Mouse (Mus musculus): Measurements from ENCODE around the gene Parva.
A peak's percentile ranks its signal among the peaks of the same experiment; 100 is the strongest.

The Parva gene

DNA sequence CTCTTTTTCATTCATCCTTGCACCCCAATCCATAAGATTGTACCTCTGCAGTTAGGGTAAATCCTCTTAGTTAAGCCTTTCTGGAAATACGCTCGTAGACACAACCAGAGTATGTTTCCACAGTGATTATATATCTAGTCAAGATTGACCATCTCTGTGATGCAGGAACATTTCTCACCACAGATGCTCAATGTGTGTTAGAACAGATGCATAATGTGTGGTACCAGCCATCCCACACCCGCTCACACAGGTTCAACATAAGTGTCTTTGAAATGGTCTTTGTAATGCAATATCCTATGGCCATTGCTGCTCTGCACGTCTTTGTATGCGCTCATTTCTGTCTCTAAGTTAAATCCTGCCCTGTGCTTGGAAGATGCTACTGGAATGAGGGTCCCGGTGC is 98.2 kb downstream of the Parva start:
- DNase-seq, result no peak

DNA sequence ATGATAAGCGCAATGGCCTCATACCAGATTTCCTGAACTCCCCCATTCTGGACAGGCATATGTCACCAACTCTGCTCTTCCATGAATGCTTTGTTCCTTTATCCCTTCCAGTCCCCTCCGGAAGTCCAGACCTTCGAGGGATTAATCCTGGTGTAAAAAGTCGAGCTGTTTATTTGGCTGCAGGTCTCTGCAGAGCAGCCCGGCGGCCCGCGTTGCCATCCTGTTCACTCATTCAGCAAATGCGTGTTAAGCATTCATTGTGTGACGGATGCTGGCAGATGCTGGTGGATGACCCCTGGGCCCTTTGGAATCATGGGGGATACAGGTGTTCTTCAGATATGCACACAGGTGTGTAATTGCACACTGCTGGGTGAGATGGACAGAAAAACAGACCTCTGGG is 98.9 kb downstream of the Parva start:
- DNase-seq, result peak in 1 of 2 experiments; percentile 10

DNA sequence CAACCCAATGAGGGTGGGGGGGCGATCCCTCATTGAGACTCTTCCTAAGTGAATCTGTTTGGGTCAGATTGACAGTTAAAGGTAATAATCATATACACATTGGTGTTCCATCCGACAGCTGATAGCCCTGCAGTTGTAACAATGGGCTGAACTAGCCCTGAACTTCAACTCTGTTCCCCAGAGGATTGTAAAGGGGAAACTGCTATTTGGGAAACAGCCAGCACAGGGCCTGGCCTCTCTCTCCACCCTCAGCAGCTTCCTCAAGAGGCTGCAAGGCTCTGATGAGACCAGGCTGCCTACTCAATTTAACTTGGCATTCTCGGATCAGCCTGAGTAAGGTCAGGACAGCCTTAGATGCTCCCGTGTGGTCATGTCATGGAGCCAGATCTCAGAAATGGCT is 99.9 kb downstream of the Parva start:
- DNase-seq, result no peak

DNA sequence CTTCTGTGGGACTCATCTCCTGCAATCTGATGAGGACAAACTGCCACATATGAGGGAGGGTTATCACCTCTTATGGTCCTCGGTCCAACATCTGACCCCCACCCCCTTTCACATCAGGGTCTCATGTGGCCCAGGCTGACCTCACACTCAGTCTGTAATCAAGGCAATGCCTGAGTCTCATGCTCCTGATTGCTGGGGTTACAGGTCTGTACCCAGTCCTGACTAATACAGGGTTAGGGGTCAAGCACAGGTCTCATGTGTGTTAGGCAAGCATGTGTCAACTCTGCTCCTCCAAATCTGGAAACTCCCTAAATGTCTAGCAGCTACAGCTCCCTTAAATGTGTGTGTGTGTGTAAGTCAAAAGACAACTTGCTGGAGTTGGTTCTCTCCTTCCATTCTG is 100.8 kb downstream of the Parva start:
- no peak for DNase-seq

DNA sequence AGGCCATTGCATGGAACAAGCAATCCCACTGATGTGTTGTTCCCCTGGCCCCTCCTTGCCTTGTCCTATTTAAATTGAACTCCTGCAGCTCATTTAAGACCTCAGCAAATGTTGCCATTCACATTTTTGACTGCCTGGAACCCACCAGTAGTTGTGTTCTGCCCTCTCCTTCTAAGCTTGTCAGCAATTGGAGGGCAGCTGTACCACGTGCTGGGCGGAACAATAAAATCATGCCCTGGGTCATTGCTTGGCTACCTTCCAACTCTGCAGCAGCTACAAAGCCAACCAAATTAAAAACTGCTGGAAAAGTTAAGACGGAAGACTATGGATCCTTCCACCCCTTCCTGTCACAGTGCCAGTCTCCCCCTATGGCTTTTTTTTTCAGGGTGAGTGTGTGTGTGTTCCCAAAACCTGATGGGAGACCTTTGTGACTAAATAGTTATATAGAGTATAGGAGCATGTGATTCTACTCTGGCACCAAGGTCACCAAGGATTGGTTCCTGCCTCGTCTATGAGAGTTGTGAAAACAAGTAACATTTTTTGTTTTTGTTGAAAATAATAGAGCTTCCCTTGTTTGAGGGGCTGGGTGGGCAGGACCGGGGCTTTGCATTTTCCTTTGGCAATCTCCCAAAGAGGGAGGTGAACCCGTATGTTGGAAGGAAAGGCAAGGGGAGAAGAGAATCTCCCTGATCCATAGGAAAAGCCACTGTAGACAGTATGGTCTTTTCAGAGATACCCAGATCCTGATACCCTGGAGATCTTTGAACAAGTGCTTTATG is 101.5 kb downstream of the Parva start:
- no peak for DNase-seq

DNA sequence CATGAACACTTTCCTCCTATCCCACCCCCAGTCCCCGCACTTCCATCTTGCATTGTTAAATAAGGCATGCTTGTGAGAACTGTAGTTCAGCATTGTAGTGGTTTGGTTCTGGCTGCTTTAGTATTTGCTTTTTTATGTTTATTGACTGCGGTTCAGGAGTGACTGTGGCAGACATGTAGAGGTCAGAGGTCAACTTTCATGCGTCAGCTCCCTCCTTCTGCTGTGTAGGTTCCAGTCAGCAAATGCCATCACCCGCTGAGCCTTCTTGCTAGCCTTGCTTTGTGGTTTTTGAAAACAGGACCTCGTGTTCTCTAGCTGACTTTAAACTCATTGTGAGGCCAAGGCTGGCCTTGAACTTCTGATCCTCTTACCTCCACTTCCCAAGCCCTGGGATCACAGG is 103.6 kb downstream of the Parva start:
- no peak for DNase-seq

DNA sequence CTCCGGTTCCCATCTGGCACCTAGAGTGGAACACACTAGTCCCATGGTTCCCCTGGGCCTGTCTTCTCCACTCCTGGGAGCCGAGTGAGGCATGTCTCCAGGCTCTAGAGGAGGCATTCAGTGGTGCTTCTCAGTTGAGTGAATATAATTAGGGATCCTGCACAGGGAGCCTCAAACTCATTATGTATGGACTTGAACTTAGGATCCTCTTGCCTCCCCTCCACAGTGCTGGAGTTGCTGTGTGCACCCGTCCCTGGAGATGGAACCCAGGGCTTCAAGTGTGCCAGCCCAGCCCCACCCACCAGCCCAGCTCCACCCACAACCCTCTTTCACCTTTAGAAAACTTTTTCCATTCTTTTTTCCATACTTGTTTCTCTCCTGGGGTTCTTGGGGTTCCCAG is 106.8 kb downstream of the Parva start:
- no peak for DNase-seq

DNA sequence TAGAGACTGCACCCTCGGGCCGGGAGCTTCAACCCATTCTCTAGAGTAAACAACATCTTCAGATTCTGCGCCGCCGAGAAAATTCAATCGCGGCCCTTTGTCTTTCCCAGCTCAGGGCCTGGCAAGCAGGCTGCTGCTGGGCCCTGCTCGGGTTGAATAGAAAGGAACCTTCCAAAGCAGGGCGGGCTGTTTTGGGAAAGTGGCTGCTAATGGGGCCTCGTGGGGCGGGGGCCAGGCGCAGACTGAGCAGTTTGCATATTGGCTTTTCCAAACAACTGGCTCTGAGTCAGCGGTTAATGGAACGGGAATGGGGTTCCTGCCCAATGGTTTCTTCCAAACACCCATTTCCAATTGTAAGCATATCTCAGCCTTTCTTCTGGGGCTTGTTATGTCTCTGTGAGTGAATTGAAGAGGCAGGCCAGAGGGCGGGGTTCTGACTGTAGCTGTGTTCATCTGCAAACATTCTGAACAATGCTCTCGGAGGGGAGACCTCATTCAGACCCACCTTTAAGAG is 108.2 kb downstream of the Parva start:
- peak; percentile 22 for DNase-seq

DNA sequence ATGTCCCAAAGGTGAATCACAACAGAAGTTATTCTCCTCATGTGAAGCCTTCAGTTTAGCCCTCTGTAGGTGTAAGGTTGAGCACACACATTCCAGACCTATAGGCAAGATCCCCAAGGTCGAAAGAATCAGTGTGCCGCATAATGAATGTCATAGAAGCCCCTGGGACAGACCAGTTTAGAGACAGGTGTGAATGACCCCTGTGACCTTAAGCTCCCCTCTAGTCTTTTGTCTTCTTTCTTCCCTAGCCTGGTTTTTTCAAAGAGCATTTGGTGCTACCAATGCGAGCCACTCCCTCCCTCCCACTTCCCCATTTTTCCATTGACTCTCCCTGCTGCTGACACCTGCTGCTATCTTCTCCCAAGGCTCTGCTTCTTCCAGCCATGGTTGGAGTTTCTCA is 121.8 kb downstream of the Parva start:
- DNase-seq, result no peak

DNA sequence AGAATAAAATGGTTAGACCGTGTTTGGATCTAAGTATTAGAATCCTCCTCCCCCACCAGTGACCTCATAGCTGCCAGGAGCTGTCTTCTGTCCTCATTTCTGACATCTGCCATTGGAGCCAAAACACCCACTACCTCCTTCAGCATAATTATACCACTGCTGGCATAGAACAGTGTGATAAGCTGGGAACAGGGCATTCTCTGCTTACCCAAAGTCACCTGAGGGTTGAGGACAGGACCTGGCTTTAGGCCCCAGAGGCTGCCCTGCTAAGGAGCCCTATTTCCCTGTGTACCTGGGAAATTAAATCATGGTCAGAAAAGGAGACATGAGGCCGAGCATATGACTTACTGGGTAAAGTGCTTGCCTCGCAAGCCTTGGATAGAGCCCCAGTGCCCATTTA is 134.2 kb downstream of the Parva start:
- peak; percentile 10 to 14 for DNase-seq

DNA sequence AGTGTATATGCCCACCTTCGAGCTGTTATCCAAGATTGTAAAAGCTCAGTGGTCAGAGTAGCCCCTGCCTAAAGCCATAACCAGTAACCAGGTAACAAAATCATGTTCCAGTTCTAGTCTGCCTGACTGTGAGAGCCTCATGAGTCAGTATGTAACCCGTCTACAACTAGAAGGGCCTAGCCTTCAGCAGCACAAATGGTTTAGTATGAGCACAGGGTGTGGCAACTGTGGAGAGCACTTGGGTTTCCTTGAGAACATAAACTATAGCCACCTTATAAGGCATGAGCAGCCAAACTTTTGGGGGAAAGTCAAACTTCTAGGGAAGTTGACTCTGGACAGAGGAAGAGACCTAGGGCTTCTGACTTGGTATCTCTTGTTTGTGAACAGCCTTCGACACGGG is 139.7 kb downstream of the Parva start:
- DNase-seq, result no peak

DNA sequence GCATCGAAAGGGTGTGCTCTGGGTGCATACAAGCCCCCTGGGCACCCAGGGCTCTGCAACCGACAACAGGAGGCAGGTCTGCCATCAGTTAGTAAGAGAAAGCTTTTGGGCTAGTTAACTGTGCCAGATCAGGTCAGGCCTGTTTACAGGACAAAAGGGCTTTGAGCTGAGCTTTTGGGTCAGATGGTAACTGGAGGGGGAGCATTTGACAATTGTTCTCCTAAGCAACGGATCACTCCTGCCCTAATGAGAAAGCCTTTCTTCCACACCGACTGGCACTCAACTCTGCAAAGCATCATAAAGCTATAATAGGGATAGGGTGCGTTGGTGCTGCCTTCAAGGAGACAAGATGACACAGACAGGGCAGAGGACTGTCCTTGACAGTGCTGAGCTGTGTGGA is 141.7 kb downstream of the Parva start:
- peak in 1 of 2 experiments; percentile 6 for DNase-seq

DNA sequence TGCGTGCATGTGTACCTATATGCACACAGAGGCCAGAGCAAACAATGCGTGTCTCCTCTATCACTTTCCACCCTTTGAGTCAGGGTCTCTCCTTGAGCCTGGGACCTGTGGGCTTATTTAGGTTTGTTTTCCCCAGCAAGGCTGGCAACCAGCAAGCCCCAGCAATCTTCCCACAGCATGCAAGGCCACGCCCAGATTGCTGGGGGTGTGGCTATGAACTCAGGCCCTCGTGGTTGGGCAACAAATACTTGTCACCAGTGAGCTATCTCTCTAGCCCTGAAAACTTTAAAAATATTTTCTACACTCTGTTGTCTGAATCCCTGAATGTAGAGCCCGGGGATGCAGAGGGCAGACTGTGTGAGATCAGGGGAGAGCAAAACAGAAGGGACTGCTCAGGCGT is 154.3 kb downstream of the Parva start:
- DNase-seq, result no peak

DNA sequence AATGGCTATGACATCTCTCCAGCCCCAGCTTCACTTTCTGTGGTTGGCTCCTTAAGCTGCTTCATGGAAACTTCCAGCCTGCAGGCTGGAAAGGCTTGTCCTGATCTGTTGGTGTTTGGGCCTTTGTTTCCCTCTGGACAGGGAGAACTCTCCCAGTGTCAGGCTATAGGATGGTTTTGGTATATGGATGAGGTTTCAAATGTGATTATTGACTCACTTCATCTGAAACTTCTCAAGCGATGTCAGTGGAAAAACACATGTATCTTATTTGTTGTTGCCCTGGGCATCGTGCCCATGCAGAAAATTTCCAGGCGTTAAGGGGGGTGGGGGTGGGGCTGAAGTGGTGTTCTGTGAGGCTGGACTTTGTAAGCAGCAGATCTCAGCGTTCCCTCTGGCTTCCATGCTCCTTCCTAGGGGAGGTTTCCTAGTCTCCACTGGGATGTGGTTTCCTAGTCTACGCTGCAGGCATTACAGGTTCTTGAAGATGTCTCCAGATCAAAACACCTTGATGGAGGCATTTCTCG is 155.6 kb downstream of the Parva start:
- no peak for DNase-seq

DNA sequence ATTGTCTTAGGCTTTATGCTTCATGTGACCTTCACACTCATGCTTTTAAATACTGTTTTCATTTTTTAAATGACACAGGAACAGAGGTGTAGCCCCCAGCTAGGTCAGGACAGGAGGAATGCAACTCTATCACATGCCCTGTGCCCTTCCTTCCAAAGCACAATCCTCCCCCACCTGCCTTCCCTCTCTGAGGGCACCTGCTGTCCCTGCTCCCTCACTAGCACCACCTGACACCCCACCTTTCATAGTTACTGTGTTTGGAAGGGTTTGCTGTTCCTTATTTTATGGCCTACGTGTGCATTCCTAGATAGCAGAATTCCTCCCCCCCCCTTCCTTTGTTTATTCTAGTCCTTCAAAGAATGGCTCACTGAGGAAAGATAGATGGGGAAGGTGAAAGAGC is 160.1 kb downstream of the Parva start:
- DNase-seq, result no peak

DNA sequence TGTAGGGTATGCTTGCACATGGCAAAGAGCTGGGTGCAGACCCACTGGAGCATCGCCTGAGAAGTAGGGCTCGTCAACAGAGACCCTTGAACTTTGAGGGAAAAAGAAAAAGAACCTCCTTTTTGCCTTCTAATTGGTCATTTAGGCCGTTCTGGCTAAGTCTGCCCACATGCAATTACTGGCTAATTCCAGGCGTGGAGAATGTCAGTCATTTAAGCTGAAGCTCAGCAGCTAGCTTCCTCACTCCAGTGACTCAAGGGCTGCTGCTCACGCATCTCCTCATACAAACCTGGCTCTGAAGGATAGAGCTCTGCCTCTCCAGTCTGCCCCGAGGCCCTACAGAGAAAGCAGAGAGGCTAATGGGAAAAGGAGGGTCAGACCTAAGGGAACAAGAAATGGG is 162.2 kb downstream of the Parva start:
- DNase-seq, result no peak

DNA sequence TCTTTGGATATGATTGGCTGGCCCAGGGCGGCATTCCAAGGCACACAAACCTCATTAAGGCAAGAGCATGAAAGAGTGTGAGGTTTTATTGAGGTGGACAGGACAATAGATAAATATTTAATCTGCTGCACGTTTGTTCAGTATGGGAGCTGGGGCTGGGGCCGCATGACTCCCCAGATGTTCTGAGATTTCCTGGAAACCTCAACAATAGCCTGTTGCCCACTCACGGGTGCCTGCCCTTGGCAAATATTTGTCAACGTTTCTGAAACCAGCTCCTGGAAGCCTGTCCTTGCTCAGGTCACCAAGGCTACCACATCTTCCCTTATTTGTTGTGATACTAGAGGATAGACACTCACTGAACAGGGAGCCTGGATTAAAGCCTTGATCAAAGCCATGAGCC is 166.3 kb downstream of the Parva start:
- no peak for DNase-seq

DNA sequence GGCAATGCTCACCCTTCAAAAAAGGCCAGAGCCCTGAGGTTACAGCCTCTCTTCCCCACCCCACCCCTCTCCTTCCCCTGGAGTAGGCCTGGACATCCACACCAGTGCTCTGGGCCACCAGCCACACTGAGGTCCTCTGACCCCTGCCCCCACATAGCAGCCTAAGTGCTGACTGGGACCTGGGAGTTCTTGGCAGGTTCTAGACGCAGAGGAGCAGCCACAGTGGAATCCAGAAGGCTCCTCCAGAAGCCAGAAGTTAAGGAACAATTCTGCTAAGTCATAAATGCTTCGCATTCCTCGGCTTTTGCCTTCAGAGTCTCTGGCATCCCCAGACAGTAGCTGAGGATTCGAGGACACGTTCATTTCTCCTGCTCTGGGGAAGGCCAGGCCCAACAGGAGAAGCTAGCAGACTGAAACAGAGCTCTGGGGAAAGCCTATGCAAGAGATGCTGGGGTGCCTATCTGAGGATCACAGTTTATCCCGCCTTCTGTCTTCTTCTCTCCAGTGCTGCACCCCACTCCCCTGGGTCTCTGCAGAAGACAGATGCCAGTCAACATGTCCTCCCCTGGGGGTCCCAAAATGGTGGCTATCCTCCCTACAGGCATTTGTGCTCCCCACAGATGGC is 168.0 kb downstream of the Parva start:
- no peak for DNase-seq

DNA sequence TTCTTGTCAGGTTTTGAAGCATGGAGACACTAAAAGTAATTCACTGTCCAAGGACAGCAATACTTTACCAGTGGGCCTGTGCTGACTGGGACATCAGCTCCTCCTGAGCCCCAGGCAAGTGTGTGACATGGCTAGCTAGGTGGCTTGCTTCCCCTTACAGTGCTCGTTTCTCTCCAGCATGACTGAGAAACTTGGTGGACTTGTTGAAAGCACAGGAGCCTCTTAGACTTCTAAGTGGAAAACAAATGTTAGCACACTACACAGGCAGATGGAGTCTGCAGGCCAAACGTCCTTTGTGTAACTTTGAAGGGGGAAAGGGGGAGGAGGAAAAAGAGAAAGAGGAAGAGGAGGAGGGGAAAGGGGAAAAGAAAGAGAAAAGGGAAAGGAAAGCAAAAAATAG is 172.3 kb downstream of the Parva start:
- DNase-seq, result no peak

DNA sequence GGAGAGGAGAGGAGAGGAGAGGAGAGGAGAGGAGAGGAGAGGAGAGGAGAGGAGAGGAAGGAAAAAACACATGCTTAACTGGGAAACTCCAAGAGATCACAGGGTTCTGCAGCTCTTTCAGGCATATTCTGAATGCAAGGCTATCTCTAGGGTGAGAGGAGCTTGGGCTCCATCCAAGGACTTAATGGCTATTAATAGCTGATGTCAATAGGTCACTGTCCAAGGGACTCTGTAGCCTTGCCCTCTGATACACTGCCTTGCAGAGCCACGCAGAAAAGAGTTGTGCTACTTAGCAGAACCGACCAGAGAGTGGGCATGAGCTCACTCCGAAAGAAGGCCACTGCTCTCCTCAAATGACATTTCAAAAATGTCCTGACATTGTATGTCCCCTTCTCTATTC is 172.9 kb downstream of the Parva start:
- no peak for DNase-seq

DNA sequence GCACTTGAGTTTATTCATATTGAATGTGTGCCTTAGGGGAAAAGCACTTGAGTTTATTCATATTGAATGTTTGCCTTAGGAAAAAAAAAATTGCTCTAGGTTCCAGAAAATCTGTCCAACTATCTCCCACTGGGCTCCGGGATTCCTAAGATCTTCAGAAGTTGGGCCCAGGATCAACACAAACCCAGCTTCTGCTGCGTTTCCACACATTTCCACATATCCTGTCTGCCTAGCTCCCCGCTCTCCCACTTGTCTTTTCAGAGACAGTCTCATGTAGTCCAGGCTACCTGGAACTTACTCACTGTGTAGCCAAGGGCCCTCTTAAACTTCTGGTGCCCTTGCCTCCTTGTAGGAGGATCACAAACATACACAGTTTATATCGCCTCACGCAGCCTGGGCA is 175.7 kb downstream of the Parva start:
- DNase-seq, result no peak

DNA sequence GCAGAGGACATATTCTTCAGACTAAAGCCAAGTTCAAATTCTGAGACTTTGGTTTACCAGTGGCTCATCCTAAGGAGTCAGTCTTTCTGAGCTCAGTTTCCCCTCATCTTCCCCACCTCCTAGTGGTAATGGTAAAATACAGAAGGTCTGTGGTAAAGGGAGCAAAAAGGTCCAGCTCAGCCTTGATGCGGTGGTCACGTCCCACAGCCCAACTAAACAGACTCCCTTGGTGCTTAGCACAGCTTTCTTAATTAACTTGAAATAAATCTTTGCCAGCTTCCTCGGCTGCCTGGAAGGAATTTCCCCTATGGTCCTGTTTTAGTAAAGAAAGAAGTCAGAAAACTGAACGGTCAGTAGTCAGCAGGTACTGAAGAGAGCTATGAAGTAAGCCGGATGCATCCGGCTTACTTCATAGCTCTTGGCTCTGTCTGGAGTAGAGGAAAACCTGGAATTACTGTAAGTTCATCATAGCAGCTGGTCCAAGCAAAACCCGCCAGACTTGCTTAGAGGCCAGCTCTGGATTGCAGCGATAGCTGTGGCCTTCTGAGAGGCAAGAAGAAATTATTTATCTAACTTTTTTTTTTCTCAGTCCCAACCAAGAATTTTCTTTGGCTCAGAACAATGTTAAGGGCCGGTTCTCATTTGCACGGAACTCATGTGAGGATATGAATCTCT is 176.3 kb downstream of the Parva start:
- DNase-seq, result no peak

DNA sequence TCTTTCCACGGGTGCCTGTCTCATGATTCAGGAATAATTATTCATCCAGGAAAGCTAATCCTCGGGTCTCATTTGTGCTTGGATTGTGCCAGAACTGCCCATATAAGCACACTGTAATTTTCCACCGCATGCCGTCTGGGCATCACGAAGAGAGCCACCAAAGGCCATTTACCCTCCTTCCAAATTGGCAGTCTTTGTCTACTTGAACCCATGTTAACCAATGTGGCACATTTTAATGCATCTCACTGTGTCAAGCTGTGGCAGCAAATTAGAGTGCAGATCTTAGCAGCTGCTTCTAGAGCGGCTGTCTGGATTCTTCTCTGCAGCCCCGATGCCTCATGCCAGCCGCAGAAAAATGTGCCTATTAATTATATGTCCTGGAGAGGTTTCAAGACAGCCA is 176.9 kb downstream of the Parva start:
- no peak for DNase-seq

Data from cerebellum, adult 18-20 months (tissue).